ENCODE assay signal across 11 mouse cellular contexts in genomic region chr11:46059887-46060650, GRCm38 (mm10). TPM values are rescaled to one million over a fixed set of nuclear protein-coding genes. Genes with fewer than 3 reads are reported as not detected.
DNase-seq lines count a peak whose midpoint lies in the region; TF ChIP-seq lines count a peak whose summit lies in the region.
"Had no signal": no experiment of that assay in that cellular context is flagged by ENCODE, and none has a peak within 500 bp of the region (broad histone marks: within the 10 kb centered on the region; RNA-seq: fewer than 3 reads in every experiment).

No protein-coding gene starts in this region.

- H3K27me3 ChIP-seq in small intestine, adult 2 months (ENCODE audit: control insufficient read depth, insufficient read depth, low read length), result peaks cover 11% of the 10 kb centered on the region
- H3K27me3 ChIP-seq: Patski had no signal

- peak; percentile 26; the same call in 1 of the 2 replicates for TF ChIP-seq CTCF in small intestine, adult 2 months (IDR thresholded peaks at IDR 0.05; ENCODE audit: extremely low read depth, insufficient read length, insufficient replicate concordance, low read depth, low read length)

- TF ChIP-seq POLR2A in small intestine, adult 2 months (IDR thresholded peaks at IDR 0.05; ENCODE audit: low read depth, low read length), result no peak

- no peak overlapping the region for H3K4me3 ChIP-seq in small intestine, adult 2 months (ENCODE audit: low read depth, low read length)
- H3K4me3 ChIP-seq: forebrain, embryonic 13.5 days; liver, embryonic 13.5 days had no signal

- intact Hi-C loops in heart, postnatal 10 days (cut with DNase I), result loop anchor here (5.0 kb wide), 2 partner anchors 32 to 52 kb away; no protein-coding TSS in a partner anchor
- intact Hi-C loops in heart, postnatal 14 days (cut with DNase I), result no loop called here

- H3K27ac ChIP-seq in small intestine, adult 2 months (ENCODE audit: insufficient read depth, low read depth, low read length), result no peak overlapping the region
- H3K27ac ChIP-seq: forebrain, embryonic 13.5 days; liver, embryonic 13.5 days had no signal

- no peaks in the 10 kb centered on the region; the same call in none of the 2 replicates for H3K4me1 ChIP-seq in small intestine, adult 2 months (ENCODE audit: control insufficient read depth, insufficient read depth, insufficient read length, low read length)

- no peaks in the 10 kb centered on the region; the same call in 1 of the 2 replicates for H3K36me3 ChIP-seq in small intestine, adult 2 months (ENCODE audit: control insufficient read depth, insufficient read depth, low read length)
- H3K36me3 ChIP-seq: liver, embryonic 13.5 days had no signal

- peak; percentile 50 to 60 for DNase-seq in heart, postnatal 10 days
- no peak for DNase-seq in heart, postnatal 14 days
- peak; percentile 41 for DNase-seq in right cerebral cortex, postnatal 14 days
- no peak for DNase-seq in right cerebral cortex, postnatal 25 days
- DNase-seq in R1 (ENCODE audit: low read depth, low spot score), result peak; percentile 55
- DNase-seq in frontal cortex, postnatal 14 days (ENCODE audit: low spot score in 2 of 2), result no peak
- DNase-seq: kidney, adult 11 months; liver, embryonic 13.5 days had no signal

- WGBS in small intestine, adult 2 months, result 61% methylated on average over 8 of the region's 8 CpGs

RNA-seq across cellular contexts. Expression of gene Adam19, which starts 4.3 kb away (rescaled TPM):
- 100 to 1,000 TPM; 115 to 153 TPM for total RNA-seq in heart, postnatal 10 days (2021)
- 10 to 100 TPM; 56.8 to 77.7 TPM for total RNA-seq in heart, postnatal 14 days (2021)
- polyA plus RNA-seq in small intestine, adult 2 months (2012; rRNA removed), result 4.4 and 6.8 TPM in 2 replicates

RNA-seq across cellular contexts. Expression of gene Gm12166, which starts 7.9 kb away (rescaled TPM):
- 1 to 10 TPM; 2.5 to 3.4 TPM for total RNA-seq in heart, postnatal 10 days (2021)
- total RNA-seq in heart, postnatal 14 days (2021), result 1 to 10 TPM; 2.3 to 3.1 TPM
- 12.6 and 25.3 TPM in 2 replicates for polyA plus RNA-seq in small intestine, adult 2 months (2012; rRNA removed)

Comparison
In these comparisons a context has a peak if more than half of its experiments do, and no peak if none do; other contexts are left out.
1. DNase-seq: peak in heart, postnatal 10 days (2 of 2), right cerebral cortex, postnatal 14 days (single experiment) and R1 (single experiment); none in heart, postnatal 14 days (0 of 2), right cerebral cortex, postnatal 25 days (single experiment) and frontal cortex, postnatal 14 days (0 of 2).